Mouse (Mus musculus): ENCODE measurements around the gene Zfp280d.

DNA sequence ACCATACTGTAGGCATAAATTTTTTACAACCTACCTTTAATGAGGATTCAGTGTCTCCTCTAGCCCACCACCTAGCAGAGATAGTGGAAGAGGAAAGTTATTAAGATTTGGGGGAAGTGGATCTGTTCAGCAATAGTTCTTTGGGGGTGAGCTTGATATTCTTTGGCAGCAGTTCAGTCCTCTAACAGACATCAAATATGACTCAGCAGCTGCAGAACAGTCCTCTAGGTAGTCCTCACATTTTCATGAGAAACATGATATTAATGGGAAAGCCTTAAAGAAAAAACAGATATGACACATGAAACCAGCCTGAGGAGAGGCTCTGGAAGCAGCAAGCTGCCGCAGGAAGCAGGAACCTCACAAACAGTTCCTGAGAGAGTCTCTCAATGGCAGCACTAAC lies 22.0 kb upstream of the Zfp280d start:
- TF ChIP-seq CTCF (IDR thresholded peaks at IDR 0.05; ENCODE audit: insufficient read depth, low read length) = no peak
- no peak for TF ChIP-seq POLR2A (IDR thresholded peaks at IDR 0.05; ENCODE audit: borderline replicate concordance, extremely low read depth, low read depth, low read length)

All from lung, adult 2 months (tissue).